Mouse (Mus musculus) heart, embryonic 11.5 days (tissue): ENCODE results near the gene Cd46. TPM values are rescaled to one million over a fixed set of nuclear protein-coding genes. Genes with fewer than 3 reads are reported as not detected.

Experiments used
- ATAC-seq: fragments of 200-750 bp; cut with Nextera tagmentation; replicated peaks from 2 replicates; pipeline ENCODE4 v1.8.0; 2017; ENCODE audit warnings: moderate library complexity; ENCODE audit not compliant: insufficient number of reproducible peaks, low FRiP score, low TSS enrichment
- H3K27ac ChIP-seq: fragments of 300-500 bp; sonication (generic); 2 replicates; pipeline ENCODE4 v1.5.1; 2014; ENCODE audit warnings: mild to moderate bottlenecking, low read depth, low read length
- H3K27me3 ChIP-seq: fragments of 300-500 bp; sonication (generic); 2 replicates; pipeline ENCODE4 v1.6.1; 2014; ENCODE audit warnings: mild to moderate bottlenecking, low read length, mixed read lengths; ENCODE audit not compliant: control insufficient read depth, insufficient read depth
- H3K36me3 ChIP-seq: fragments of 300-500 bp; sonication (generic); 2 replicates; pipeline ENCODE4 v1.6.1; 2014; ENCODE audit warnings: mild to moderate bottlenecking, low read length, moderate library complexity, mixed read lengths; ENCODE audit not compliant: control insufficient read depth, insufficient read depth
- H3K4me1 ChIP-seq: fragments of 300-500 bp; sonication (generic); 2 replicates; pipeline ENCODE4 v1.6.1; 2014; ENCODE audit warnings: low read length; ENCODE audit not compliant: control insufficient read depth, insufficient read depth
- H3K4me2 ChIP-seq: fragments of 300-500 bp; sonication (generic); 2 replicates; pipeline ENCODE4 v1.6.1; 2014; ENCODE audit warnings: mild to moderate bottlenecking, moderate library complexity
- H3K4me3 ChIP-seq: fragments of 300-500 bp; sonication (generic); 2 replicates; pipeline ENCODE4 v1.5.1; 2014; ENCODE audit warnings: low read depth, low read length
- H3K9ac ChIP-seq: fragments of 300-500 bp; sonication (generic); 2 replicates; pipeline ENCODE4 v1.6.1; 2014; ENCODE audit warnings: mild to moderate bottlenecking, low read depth, low read length, moderate library complexity
- H3K9me3 ChIP-seq: fragments of 300-500 bp; sonication (generic); replicated peaks from 2 replicates; pipeline ENCODE4 v1.6.1; 2016; ENCODE audit warnings: low read length; ENCODE audit not compliant: control insufficient read depth
- WGBS: fragments of 180-500 bp; shearing (Covaris S2); extraction: QIAGEN DNeasy Blood & Tissue Kit; methylation state at CpG from one replicate; pipeline ENCODE4 v1.1.7; 2014; ENCODE audit not compliant: insufficient replicate concordance; 5-methylcytosine and 5-hydroxymethylcytosine counted together
- polyA plus RNA-seq: library from polyadenylated mRNA; unstranded; fragments of >200 nt; fragmentation: Nextera tagmentation; extraction: Ambion mirVana; gene quantifications from 2 replicates; pipeline ENCODE4 v1.2.1, GENCODE M21; 2014

Gene Cd46
- polyA plus RNA-seq, 1 experiment from 2014 or later, result 0.47 TPM

DNA sequence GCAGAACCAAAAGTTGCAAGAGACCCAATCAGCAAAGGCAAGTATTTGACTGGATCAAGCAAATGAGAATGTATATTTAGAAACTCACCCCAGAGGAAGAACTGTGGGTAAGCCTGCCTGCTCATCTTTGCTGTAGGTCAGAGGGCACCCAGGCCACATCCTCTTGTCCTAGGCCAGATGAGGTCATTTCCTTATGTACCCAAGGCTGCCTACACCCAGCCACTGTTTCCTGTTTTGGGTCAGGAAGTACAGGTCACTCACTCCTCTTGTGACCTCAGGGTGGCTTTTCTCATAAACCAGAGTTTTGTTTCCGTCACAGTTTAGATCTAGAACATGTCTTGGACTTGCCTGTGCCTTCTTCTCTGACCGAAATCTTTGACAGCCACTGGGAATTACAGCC is 96.9 kb downstream of the Cd46 start:
- 0 out of 2 replicates have a peak, but pooled peaks cover 3% of the 10 kb centered on the region for H3K4me1 ChIP-seq
- 69% methylated on average over 2 of the region's 2 CpGs for WGBS
- no peak for ATAC-seq
- H3K4me2 ChIP-seq, result no peak overlapping the region
- H3K27me3 ChIP-seq, result no peaks in the 10 kb centered on the region
- no peak overlapping the region for H3K4me3 ChIP-seq
- no peak overlapping the region for H3K9ac ChIP-seq
- no peaks in the 10 kb centered on the region for H3K36me3 ChIP-seq
- no peaks in the 10 kb centered on the region for H3K9me3 ChIP-seq
- H3K27ac ChIP-seq, result no peak overlapping the region

DNA sequence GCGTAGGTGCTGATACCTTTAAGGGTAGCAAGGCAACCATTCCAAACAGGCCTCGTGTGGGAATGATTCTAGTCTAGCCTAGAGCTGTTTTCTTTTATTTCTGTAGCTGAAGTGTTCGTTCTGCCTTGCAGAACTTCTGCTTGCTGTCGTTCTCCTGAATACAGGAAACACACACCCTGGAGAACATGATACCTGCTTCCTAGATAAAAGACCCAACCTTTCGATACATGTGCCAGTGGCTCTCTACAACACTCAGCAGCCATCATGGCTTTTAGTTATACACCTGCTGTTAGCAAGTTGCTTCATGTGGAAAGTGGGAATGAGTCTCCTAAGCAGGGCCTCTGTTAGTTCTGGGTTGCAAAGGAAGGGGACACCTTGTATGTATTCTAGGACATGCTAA is 97.8 kb downstream of the Cd46 start:
- H3K4me1 ChIP-seq, result 0 out of 2 replicates have a peak, but pooled peaks cover 3% of the 10 kb centered on the region
- no peak overlapping the region for H3K4me3 ChIP-seq
- no peaks in the 10 kb centered on the region for H3K27me3 ChIP-seq
- no peaks in the 10 kb centered on the region for H3K9me3 ChIP-seq
- no peak overlapping the region for H3K9ac ChIP-seq
- no peak overlapping the region for H3K4me2 ChIP-seq
- ATAC-seq, result no peak
- H3K36me3 ChIP-seq, result no peaks in the 10 kb centered on the region
- no peak overlapping the region for H3K27ac ChIP-seq
- WGBS, result 67% methylated on average over 5 of the region's 5 CpGs

DNA sequence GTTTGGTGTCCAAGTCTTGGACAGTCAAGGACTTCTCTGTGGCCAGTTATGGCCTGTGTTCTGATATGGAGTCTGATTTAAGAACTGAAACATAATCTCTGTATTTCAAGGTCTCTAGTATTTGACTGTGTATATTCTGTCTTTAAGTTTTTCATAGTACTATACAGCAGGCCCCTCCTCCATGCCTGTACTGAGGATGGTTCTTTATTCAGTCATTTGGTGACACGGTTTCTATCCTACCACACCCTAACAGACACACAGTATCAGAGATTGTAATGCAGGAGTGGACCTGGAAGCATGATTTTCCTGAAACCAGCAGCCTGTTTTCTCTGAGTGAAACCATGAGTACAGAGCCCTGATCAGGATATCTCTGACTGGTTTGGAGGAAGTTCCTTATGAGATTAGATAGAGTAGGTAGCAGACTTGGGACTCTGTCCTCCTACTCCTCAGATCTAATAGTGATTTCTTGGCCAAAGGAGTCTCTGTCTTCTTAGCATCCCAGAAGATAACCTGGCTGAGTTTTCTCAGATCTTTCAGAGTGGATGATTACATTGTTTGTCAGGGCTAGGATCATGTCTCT is 98.5 kb downstream of the Cd46 start:
- ATAC-seq, result no peak
- Histone ChIP-seq H3K4me2 (no peak overlapping the region), H3K9me3 (no peaks in the 10 kb centered on the region), H3K27me3 (no peaks in the 10 kb centered on the region), H3K9ac (no peak overlapping the region), H3K36me3 (no peaks in the 10 kb centered on the region), H3K4me1 (0 out of 2 replicates have a peak, but pooled peaks cover 3% of the 10 kb centered on the region), H3K4me3 (no peak overlapping the region), H3K27ac (no peak overlapping the region)
- WGBS, result 35% methylated on average over 1 of the region's 1 CpGs

DNA sequence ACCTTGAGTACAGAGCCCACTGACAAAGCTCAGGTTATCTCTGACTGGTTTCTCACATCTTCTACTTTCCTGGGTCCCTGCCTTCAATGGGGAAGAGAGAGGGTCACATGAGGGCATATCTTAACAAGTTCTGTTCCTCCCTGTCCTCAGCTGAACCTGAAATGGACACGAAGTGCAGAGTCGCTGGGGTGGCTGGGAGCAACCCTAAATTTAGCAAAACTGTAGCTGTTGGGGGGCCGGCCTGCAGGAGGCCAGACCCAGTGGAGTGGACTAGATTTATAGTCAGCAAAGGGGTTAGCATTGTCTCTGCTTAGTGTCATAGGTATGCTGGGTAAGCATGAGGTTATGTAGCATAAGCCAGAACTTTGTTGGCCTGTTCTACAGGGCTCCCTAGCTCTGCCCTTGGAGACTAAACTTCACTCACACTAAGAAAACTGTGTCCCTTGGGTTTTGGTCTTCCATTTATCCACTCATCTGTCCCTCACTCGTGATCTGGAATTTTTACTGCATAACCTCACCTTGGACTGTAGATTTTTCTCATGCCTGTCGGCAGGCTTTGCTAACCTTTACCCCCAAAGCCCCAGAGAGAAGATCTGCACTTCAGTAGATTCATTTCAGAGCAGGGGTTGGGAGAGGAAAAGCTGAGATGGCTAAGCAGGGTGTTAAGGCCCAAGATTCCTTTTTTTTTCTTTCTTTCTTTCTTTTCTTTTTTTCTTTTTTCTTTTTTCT is 99.3 kb downstream of the Cd46 start:
- Histone ChIP-seq H3K4me3 (no peak overlapping the region), H3K27ac (no peak overlapping the region), H3K36me3 (no peaks in the 10 kb centered on the region), H3K9ac (no peak overlapping the region), H3K4me2 (no peak overlapping the region), H3K9me3 (no peaks in the 10 kb centered on the region), H3K27me3 (no peaks in the 10 kb centered on the region), H3K4me1 (0 out of 2 replicates have a peak, but pooled peaks cover 3% of the 10 kb centered on the region)
- WGBS, result 43% methylated on average over 5 of the region's 5 CpGs
- peak; percentile 24; the same call in 1 of the 2 replicates for ATAC-seq

DNA sequence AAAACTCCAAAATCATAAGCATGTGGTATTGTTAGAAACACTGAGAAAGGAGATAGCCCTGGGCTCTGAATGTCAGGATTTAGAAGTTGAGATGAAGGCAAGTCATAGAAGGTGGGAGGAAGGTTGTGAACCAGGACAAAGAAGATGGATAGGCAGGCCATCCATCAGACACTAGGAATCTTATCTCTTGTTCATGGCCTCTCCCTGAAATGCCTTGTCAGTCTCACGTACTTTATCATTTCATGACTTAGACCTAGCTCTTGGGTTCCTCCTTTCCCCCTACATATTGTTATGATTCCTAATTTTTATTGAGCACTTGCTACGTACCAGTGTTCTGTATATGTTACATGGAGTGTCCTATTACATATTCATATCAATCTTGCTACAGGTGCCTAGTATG is 100.4 kb downstream of the Cd46 start:
- WGBS, result 72% methylated on average over 2 of the region's 2 CpGs
- no peak overlapping the region for H3K9ac ChIP-seq
- no peak overlapping the region for H3K4me3 ChIP-seq
- no peaks in the 10 kb centered on the region for H3K27me3 ChIP-seq
- no peaks in the 10 kb centered on the region for H3K9me3 ChIP-seq
- H3K36me3 ChIP-seq, result no peaks in the 10 kb centered on the region
- no peak for ATAC-seq
- no peak overlapping the region for H3K27ac ChIP-seq
- no peak overlapping the region for H3K4me2 ChIP-seq
- 0 out of 2 replicates have a peak, but pooled peaks cover 3% of the 10 kb centered on the region for H3K4me1 ChIP-seq

DNA sequence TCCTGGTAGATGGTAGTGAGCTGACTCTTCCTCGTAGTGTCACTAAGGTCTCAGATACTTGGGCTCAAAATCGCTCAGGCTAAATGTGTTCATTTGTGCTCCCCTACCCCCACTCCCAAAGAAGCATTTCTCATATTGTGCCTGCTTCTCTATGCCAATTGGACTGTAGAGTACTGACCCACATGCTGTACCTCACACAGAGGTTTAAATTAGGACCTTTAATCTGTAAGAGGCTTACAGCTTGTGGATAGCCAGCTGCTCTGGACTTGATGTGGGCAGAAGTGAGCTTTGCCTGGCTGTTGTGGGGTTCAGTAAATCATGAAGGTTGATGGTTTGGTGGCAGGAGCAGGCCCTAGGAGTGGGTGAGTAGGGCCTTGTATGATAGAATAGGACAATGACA is 101.1 kb downstream of the Cd46 start:
- no peak for ATAC-seq
- no peak overlapping the region for H3K27ac ChIP-seq
- no peaks in the 10 kb centered on the region for H3K9me3 ChIP-seq
- no peak overlapping the region for H3K4me2 ChIP-seq
- no peak overlapping the region for H3K9ac ChIP-seq
- H3K4me1 ChIP-seq, result 0 out of 2 replicates have a peak, but pooled peaks cover 3% of the 10 kb centered on the region
- 66% methylated on average over 2 of the region's 2 CpGs for WGBS
- no peaks in the 10 kb centered on the region for H3K27me3 ChIP-seq
- no peaks in the 10 kb centered on the region for H3K36me3 ChIP-seq
- no peak overlapping the region for H3K4me3 ChIP-seq

DNA sequence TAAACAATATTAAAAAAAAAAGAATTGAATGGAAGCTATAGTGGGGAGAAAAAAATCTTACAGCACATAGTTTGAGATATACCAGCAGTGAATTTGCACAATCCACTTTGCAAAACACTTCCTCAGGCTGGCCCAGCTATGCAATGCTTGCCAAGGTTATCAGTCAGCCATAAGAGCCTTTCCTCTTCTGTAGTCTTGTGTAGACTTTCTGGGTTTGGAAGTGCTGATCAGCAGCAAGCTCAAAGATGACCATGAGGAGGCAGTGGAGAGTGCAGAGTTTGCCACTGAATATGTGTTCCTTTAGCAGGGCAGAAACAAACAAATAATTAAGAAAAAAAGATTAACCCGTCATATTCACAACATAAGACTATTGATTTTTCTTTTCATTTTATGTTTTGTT is 103.0 kb downstream of the Cd46 start:
- no peak overlapping the region for H3K4me3 ChIP-seq
- H3K4me2 ChIP-seq, result no peak overlapping the region
- no peak overlapping the region for H3K9ac ChIP-seq
- H3K36me3 ChIP-seq, result no peaks in the 10 kb centered on the region
- no peak for ATAC-seq
- no peaks in the 10 kb centered on the region for H3K27me3 ChIP-seq
- whole genome bisulfite sequencing, result 93% methylated on average over 1 of the region's 1 CpGs
- H3K4me1 ChIP-seq, result 0 out of 2 replicates have a peak, but pooled peaks cover 3% of the 10 kb centered on the region
- H3K27ac ChIP-seq, result no peak overlapping the region
- no peaks in the 10 kb centered on the region for H3K9me3 ChIP-seq
